Comparison of ENCODE assay signal across 23 mouse cellular contexts in genomic region chr12:36117161-36117560, GRCm38 (mm10). TPM values are rescaled to one million over a fixed set of nuclear protein-coding genes. Genes with fewer than 3 reads are reported as not detected.
DNase-seq lines count a peak whose midpoint lies in the region; ATAC-seq and TF ChIP-seq lines count a peak whose summit lies in the region.
"Had no signal": no experiment of that assay in that cellular context is flagged by ENCODE, and none has a peak within 500 bp of the region (broad histone marks: within the 10 kb centered on the region; RNA-seq: fewer than 3 reads in every experiment).

No protein-coding gene starts in this region.

- DNase-seq in heart, adult 11 months, result peak; percentile 21
- no peak for DNase-seq in heart, adult 9 months (ENCODE audit: low spot score in 2 of 2)
- DNase-seq in heart, postnatal 0 days (ENCODE audit: low spot score), result no peak
- DNase-seq in heart, postnatal 4 days, result no peak
- peak; percentile 8 for DNase-seq in 416B (ENCODE audit: low read depth)
- DNase-seq in gastrocnemius, postnatal 4 days (ENCODE audit: low spot score in 2 of 2), result no peak
- no peak for DNase-seq in ovary, postnatal 36 days (ENCODE audit: low spot score)
- DNase-seq: adrenal gland, adult 2 months; adrenal gland, postnatal 10 days; adrenal gland, postnatal 25 days; cerebellum, adult 11 months; cerebellum, adult 18-20 months; cerebellum, adult 8-10 months; cerebellum, adult 9-11 months; cerebellum, postnatal 14 days; cerebellum, postnatal 36 days; embryo, embryonic 11 days had no signal

- no peak overlapping the region for H3K27ac ChIP-seq in heart, postnatal 0 days (ENCODE audit: low read depth)
- H3K27ac ChIP-seq: embryonic facial prominence, embryonic 13.5 days; embryonic facial prominence, embryonic 15.5 days; forebrain, embryonic 10.5 days; forebrain, embryonic 12.5 days had no signal

- no peaks in the 10 kb centered on the region for H3K9me3 ChIP-seq in heart, postnatal 0 days (replicated peaks; ENCODE audit: control insufficient read depth, low read length)
- H3K9me3 ChIP-seq: embryonic facial prominence, embryonic 13.5 days; embryonic facial prominence, embryonic 15.5 days; forebrain, embryonic 10.5 days; forebrain, embryonic 12.5 days had no signal

- H3K4me2 ChIP-seq in heart, postnatal 0 days (ENCODE audit: low read depth, low read length), result no peak overlapping the region
- H3K4me2 ChIP-seq: embryonic facial prominence, embryonic 13.5 days; embryonic facial prominence, embryonic 15.5 days; forebrain, embryonic 12.5 days had no signal

- ATAC-seq in heart, postnatal 0 days (ENCODE audit: insufficient read depth, low read depth), result no peak
- ATAC-seq in megakaryocyte, adult 5-6 weeks (ENCODE audit: poor library complexity, severe bottlenecking), result peak; percentile 53

- no peaks in the 10 kb centered on the region for H3K27me3 ChIP-seq in heart, postnatal 0 days (ENCODE audit: control insufficient read depth, insufficient read depth, low read length)
- H3K27me3 ChIP-seq: embryonic facial prominence, embryonic 13.5 days; embryonic facial prominence, embryonic 15.5 days; forebrain, embryonic 12.5 days had no signal

- TF ChIP-seq EP300 in heart, postnatal 0 days (IDR thresholded peaks at IDR 0.05; ENCODE audit: low read depth), result no peak

- no peak overlapping the region for H3K9ac ChIP-seq in heart, postnatal 0 days (replicated peaks; ENCODE audit: low read depth, low read length)
- H3K9ac ChIP-seq: embryonic facial prominence, embryonic 13.5 days; embryonic facial prominence, embryonic 15.5 days; forebrain, embryonic 12.5 days had no signal

- H3K4me1 ChIP-seq in heart, postnatal 0 days (ENCODE audit: control insufficient read depth, insufficient read depth), result no peaks in the 10 kb centered on the region
- H3K4me1 ChIP-seq: embryonic facial prominence, embryonic 13.5 days; embryonic facial prominence, embryonic 15.5 days; forebrain, embryonic 10.5 days; forebrain, embryonic 12.5 days had no signal

- peak; percentile 20; the same call in 1 of the 2 replicates for TF ChIP-seq CTCF in heart, postnatal 0 days (IDR thresholded peaks at IDR 0.05; ENCODE audit: low read depth)

- peaks cover 84% of the 10 kb centered on the region for H3K36me3 ChIP-seq in heart, postnatal 0 days (replicated peaks; ENCODE audit: control insufficient read depth, insufficient read depth, low read length)

- H3K4me3 ChIP-seq in heart, postnatal 0 days (ENCODE audit: low read depth, low read length), result no peak overlapping the region
- H3K4me3 ChIP-seq: embryonic facial prominence, embryonic 13.5 days; embryonic facial prominence, embryonic 15.5 days; erythroblast, embryonic 14.5 days; forebrain, embryonic 10.5 days; forebrain, embryonic 12.5 days had no signal

- WGBS in heart, postnatal 0 days, result 86% methylated on average over 6 of the region's 6 CpGs

RNA-seq across cellular contexts. Expression of gene Ankmy2, which starts 39.8 kb away (rescaled TPM):
- total RNA-seq in heart, postnatal 0 days (2014; rRNA removed; ENCODE audit: low replicate concordance), result 8.9 and 9.9 TPM in 2 replicates
- 23.1 and 24.8 TPM in 2 replicates for polyA plus RNA-seq in heart, postnatal 0 days (2015; fragmentation: Nextera tagmentation; extraction: Ambion mirVana)
- 10 to 100 TPM; 22.1 to 23.6 TPM for total RNA-seq in heart, postnatal 4 days (2021)
- 13.8 and 15.5 TPM in 2 replicates for total RNA-seq in megakaryocyte, adult 5-6 weeks (2015)
- total RNA-seq in megakaryocyte, adult 5-6 weeks (2017), result 17.2 and 21.6 TPM in 2 replicates
- 10 to 100 TPM; 20.5 to 21.7 TPM for total RNA-seq in gastrocnemius, postnatal 4 days (2021)

RNA-seq across cellular contexts. Expression of gene Bzw2, which starts 40.7 kb away (rescaled TPM):
- total RNA-seq in heart, postnatal 0 days (2014; rRNA removed; ENCODE audit: low replicate concordance), result 147 and 151 TPM in 2 replicates
- polyA plus RNA-seq in heart, postnatal 0 days (2015; fragmentation: Nextera tagmentation; extraction: Ambion mirVana), result 189 and 203 TPM in 2 replicates
- total RNA-seq in heart, postnatal 4 days (2021), result 100 to 1,000 TPM; 168 to 170 TPM
- 26.5 and 30.0 TPM in 2 replicates for total RNA-seq in megakaryocyte, adult 5-6 weeks (2015)
- total RNA-seq in megakaryocyte, adult 5-6 weeks (2017), result 20.0 and 24.5 TPM in 2 replicates
- 100 to 1,000 TPM; 132 to 160 TPM for total RNA-seq in gastrocnemius, postnatal 4 days (2021)

Comparison
In these comparisons a context has a peak if more than half of its experiments do, and no peak if none do; other contexts are left out.
1. DNase-seq: peak in heart, adult 11 months (single experiment) and 416B (single experiment); none in heart, adult 9 months (0 of 2), heart, postnatal 0 days (single experiment), heart, postnatal 4 days (single experiment), gastrocnemius, postnatal 4 days (0 of 2) and ovary, postnatal 36 days (single experiment).